Mouse (Mus musculus) lung, postnatal 0 days (tissue): ENCODE measurements at regions not wholly inside any gene's neighbourhood (a gene's known extent, or its start where the extent isn't known, plus 50 kb on each side); places are given as distances from the start of the nearest gene placed in this dataset.

Source experiments
- ATAC-seq: fragments of 200-750 bp; cut with Nextera tagmentation; 2 replicates; pipeline ENCODE4 v1.8.0; 2017; ENCODE audit warnings: moderate library complexity
- DNase-seq: peaks from one replicate; pipeline ENCODE4 v3.0.0-alpha.2; 2016; ENCODE audit warnings: low spot score
- H3K27ac ChIP-seq: fragments of 300-500 bp; sonication (generic); 2 replicates; pipeline ENCODE4 v1.5.1; 2014; ENCODE audit warnings: antibody characterized with exemption, mild to moderate bottlenecking, low read length, mixed read lengths
- H3K27me3 ChIP-seq: fragments of 300-500 bp; sonication (generic); replicated peaks from 2 replicates; pipeline ENCODE4 v1.6.1; 2014; ENCODE audit warnings: low read length, mixed read lengths; ENCODE audit not compliant: insufficient read depth
- H3K36me3 ChIP-seq: fragments of 300-500 bp; sonication (generic); 2 replicates; pipeline ENCODE4 v1.6.1; 2014; ENCODE audit warnings: low read length, mixed read lengths; ENCODE audit not compliant: insufficient read depth
- H3K4me1 ChIP-seq: fragments of 300-500 bp; sonication (generic); 2 replicates; pipeline ENCODE4 v1.6.1; 2014; ENCODE audit warnings: antibody characterized with exemption, low read depth, low read length, mixed read lengths; ENCODE audit not compliant: insufficient read depth
- H3K4me2 ChIP-seq: fragments of 300-500 bp; sonication (generic); replicated peaks from 2 replicates; pipeline ENCODE4 v1.6.1; 2014; ENCODE audit warnings: low read depth, mild to moderate bottlenecking, low read length, moderate library complexity, mixed read lengths
- H3K4me3 ChIP-seq: fragments of 300-500 bp; sonication (generic); 2 replicates; pipeline ENCODE4 v1.5.1; 2014; ENCODE audit warnings: low read depth, low read length
- H3K9ac ChIP-seq: fragments of 300-500 bp; sonication (generic); replicated peaks from 2 replicates; pipeline ENCODE4 v1.6.1; 2014; ENCODE audit warnings: low read depth, mild to moderate bottlenecking
- H3K9me3 ChIP-seq: fragments of 300-500 bp; sonication (generic); 2 replicates; pipeline ENCODE4 v1.6.1; 2016; ENCODE audit warnings: low read length, mixed read lengths
- CTCF ChIP-seq: IDR thresholded peaks from 2 replicates; pipeline ENCODE4 v1.5.1; 2016; ENCODE audit warnings: antibody characterized with exemption, mild to moderate bottlenecking
- EP300 ChIP-seq: IDR thresholded peaks from 2 replicates; pipeline ENCODE4 v1.6.1; 2016; ENCODE audit warnings: antibody characterized with exemption, mild to moderate bottlenecking, control low read depth
- WGBS: fragments of 180-500 bp; shearing (Covaris S2); extraction: QIAGEN DNeasy Blood & Tissue Kit; methylation state at CpG from one replicate; pipeline ENCODE4 v1.1.7; 2014; 5-methylcytosine and 5-hydroxymethylcytosine counted together

- no peaks in the 10 kb centered on the region for H3K36me3 ChIP-seq
- DNase-seq (no peak), ATAC-seq (no peak)
- H3K4me1 ChIP-seq, result no peaks in the 10 kb centered on the region
- no peak overlapping the region for H3K9ac ChIP-seq
- no peak overlapping the region for H3K27ac ChIP-seq
- no peaks in the 10 kb centered on the region for H3K9me3 ChIP-seq
- no peak overlapping the region for H3K4me3 ChIP-seq
- H3K4me2 ChIP-seq, result no peak overlapping the region
- no peaks in the 10 kb centered on the region for H3K27me3 ChIP-seq
- 48% methylated on average over 3 of the region's 3 CpGs for WGBS
- no peak for TF ChIP-seq EP300
- TF ChIP-seq CTCF, result no peak
Observed at GRCm38 (mm10) chr17:88197381-88197780, 132.3 kb upstream of the Fbxo11 start.

DNA sequence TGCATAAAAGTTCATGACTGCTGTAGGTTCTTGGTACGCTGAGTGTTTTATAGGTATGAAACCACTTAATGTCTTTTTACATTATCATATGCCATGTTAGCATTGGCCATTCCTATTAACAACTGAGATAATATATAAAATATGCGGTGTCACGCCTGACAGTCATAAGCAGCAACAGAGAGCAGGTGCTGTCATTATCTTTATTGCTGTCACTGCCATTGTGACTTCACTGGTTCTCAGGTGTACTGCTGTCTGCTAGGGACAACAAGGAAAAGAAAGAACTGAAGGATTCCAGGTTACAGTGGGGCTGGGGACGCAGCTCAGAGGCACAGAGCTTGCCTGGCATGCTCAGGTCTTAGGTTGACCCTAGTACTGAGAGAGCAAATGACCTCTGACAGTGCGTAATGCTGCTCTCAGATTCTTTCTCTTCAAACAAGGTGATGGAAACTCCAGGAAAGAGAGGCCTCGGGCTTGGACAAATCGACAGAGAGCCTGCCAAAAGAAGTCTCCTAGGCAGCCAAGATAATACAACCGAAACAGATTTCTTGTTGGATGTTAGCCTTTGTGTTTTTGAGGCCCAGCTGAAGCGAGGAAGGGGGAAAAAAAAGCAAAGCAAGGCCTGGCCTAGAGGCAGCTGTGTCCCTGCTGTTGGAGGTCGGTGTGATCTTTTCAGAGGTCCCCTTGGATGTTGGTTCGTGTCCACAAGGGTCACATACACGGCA lies 136.3 kb upstream of the Fbxo11 start:
- no peak overlapping the region for H3K27ac ChIP-seq
- no peaks in the 10 kb centered on the region for H3K36me3 ChIP-seq
- 78% methylated on average over 12 of the region's 12 CpGs for WGBS
- H3K4me3 ChIP-seq, result no peak overlapping the region
- no peaks in the 10 kb centered on the region for H3K27me3 ChIP-seq
- DNase-seq (no peak), ATAC-seq (no peak)
- H3K9ac ChIP-seq, result no peak overlapping the region
- H3K4me2 ChIP-seq, result no peak overlapping the region
- H3K4me1 ChIP-seq, result no peaks in the 10 kb centered on the region
- H3K9me3 ChIP-seq, result no peaks in the 10 kb centered on the region
- TF ChIP-seq CTCF (no peak), EP300 (no peak)

- H3K4me1 ChIP-seq, result no peaks in the 10 kb centered on the region
- no peaks in the 10 kb centered on the region for H3K9me3 ChIP-seq
- 80% methylated on average over 4 of the region's 4 CpGs for WGBS
Observed at GRCm38 (mm10) chr17:88202214-88202613, 137.1 kb upstream of the Fbxo11 start.

DNA sequence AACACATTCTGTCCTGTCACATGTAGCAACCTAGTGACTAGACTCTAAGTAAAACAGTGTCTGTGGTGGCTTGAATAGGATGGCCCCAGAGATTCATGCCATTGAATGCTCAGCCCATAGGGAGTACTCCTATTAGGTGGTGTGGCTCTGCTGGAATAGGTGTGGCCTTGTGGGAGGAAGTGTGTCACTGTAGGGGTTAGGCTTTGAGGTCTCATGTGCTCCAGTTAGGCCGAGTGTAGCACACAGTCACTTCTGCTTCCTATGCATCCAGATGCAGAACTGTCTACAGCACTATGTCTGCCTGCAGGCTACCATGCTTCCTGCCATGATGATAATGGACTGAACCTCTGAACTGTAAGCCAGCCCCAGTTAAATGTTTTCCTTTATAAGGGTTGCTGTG lies 144.5 kb upstream of the Fbxo11 start:
- DNase-seq (no peak), ATAC-seq (no peak)
- Histone ChIP-seq H3K36me3 (no peaks in the 10 kb centered on the region), H3K4me3 (no peak overlapping the region), H3K27me3 (no peaks in the 10 kb centered on the region), H3K9ac (no peak overlapping the region), H3K27ac (no peak overlapping the region), H3K4me2 (no peak overlapping the region), H3K4me1 (no peaks in the 10 kb centered on the region), H3K9me3 (no peaks in the 10 kb centered on the region)
- TF ChIP-seq EP300 (no peak), CTCF (no peak)
- WGBS, result 60% methylated on average over 1 of the region's 1 CpGs

More at GRCm38 (mm10) chr17:88202214-88202613, 137.1 kb upstream of the Fbxo11 start:
- Histone ChIP-seq H3K4me3 (no peak overlapping the region), H3K36me3 (no peaks in the 10 kb centered on the region), H3K4me2 (no peak overlapping the region), H3K27me3 (no peaks in the 10 kb centered on the region), H3K9ac (no peak overlapping the region), H3K27ac (no peak overlapping the region)
- TF ChIP-seq CTCF (no peak), EP300 (no peak)
- no peak for DNase-seq
- no peak for ATAC-seq

DNA sequence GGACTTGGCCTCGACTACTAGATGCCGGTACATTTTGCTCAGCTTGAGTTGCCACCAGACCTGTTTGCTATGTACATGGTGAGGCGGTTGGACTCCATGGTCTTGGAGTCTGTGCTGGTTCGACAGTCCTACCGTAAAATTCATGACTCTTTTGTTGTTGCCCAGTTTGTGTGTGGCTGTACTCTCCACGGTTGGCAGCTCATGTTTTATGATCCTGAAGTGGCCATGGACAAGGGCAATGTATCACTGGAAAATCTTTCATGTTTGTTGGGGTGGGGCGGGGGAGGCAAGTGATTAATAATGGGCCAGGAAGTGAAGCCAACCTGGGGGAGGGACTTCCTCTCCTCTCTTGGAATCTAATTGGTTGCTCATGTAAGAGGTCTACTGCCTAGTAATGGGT lies 147.0 kb upstream of the Fbxo11 start:
- Histone ChIP-seq H3K4me3 (no peak overlapping the region), H3K4me1 (no peaks in the 10 kb centered on the region), H3K4me2 (no peak overlapping the region), H3K9me3 (no peaks in the 10 kb centered on the region), H3K27me3 (no peaks in the 10 kb centered on the region), H3K27ac (no peak overlapping the region), H3K9ac (no peak overlapping the region), H3K36me3 (no peaks in the 10 kb centered on the region)
- TF ChIP-seq EP300, result no peak
- no peak for TF ChIP-seq CTCF
- no peak for DNase-seq
- no peak for ATAC-seq
- WGBS, result 83% methylated on average over 7 of the region's 7 CpGs

DNA sequence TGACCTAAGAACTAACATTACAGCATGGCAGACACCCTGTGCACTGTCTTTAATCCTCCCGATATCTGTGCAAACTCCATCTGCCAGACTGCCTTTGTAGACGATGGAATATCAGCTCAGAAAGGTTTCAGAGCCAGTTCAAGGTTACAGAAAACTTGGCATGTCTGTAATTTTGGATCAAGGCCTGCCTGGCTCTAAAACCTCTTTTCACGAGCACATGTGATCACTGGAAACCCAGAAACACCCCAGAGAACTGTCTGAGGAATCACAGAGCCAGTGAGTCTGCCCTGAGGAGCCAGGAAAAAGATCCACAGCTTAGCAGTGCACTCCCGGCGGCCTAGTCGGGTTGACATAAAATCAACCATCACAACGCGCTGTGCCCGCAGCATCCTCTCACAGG lies 149.7 kb upstream of the Fbxo11 start:
- H3K36me3 ChIP-seq, result no peaks in the 10 kb centered on the region
- no peaks in the 10 kb centered on the region for H3K9me3 ChIP-seq
- TF ChIP-seq EP300 (no peak), CTCF (no peak)
- no peak overlapping the region for H3K9ac ChIP-seq
- H3K4me1 ChIP-seq, result no peaks in the 10 kb centered on the region
- 79% methylated on average over 9 of the region's 9 CpGs for WGBS
- H3K27me3 ChIP-seq, result no peaks in the 10 kb centered on the region
- DNase-seq (no peak), ATAC-seq (no peak)
- H3K27ac ChIP-seq, result no peak overlapping the region
- H3K4me3 ChIP-seq, result no peak overlapping the region
- no peak overlapping the region for H3K4me2 ChIP-seq

GRCm38 (mm10) chr17:88222379-88222955 lies 157.4 kb upstream of the Fbxo11 start:
- ATAC-seq (no peak), DNase-seq (no peak)
- 72% methylated on average over 5 of the region's 5 CpGs for WGBS

More at GRCm38 (mm10) chr17:88222379-88222955, 157.4 kb upstream of the Fbxo11 start:
- no peak overlapping the region for H3K9ac ChIP-seq
- 0 out of 2 replicates have a peak, but pooled peaks cover 3% of the 10 kb centered on the region for H3K9me3 ChIP-seq
- no peak overlapping the region for H3K4me2 ChIP-seq
- TF ChIP-seq EP300 (no peak), CTCF (no peak)
- no peaks in the 10 kb centered on the region for H3K36me3 ChIP-seq
- no peaks in the 10 kb centered on the region for H3K27me3 ChIP-seq
- H3K27ac ChIP-seq, result no peak overlapping the region
- H3K4me3 ChIP-seq, result no peak overlapping the region
- H3K4me1 ChIP-seq, result no peaks in the 10 kb centered on the region
